Mouse (Mus musculus): ENCODE data around the gene Krt72. TPM values are rescaled to one million over a fixed set of nuclear protein-coding genes. Genes with fewer than 3 reads are reported as not detected.
A peak's percentile ranks its signal among the peaks of the same experiment; 100 is the strongest.

The Krt72 gene
- polyA plus RNA-seq, 1 experiment from 2014 or later: not detected

DNA sequence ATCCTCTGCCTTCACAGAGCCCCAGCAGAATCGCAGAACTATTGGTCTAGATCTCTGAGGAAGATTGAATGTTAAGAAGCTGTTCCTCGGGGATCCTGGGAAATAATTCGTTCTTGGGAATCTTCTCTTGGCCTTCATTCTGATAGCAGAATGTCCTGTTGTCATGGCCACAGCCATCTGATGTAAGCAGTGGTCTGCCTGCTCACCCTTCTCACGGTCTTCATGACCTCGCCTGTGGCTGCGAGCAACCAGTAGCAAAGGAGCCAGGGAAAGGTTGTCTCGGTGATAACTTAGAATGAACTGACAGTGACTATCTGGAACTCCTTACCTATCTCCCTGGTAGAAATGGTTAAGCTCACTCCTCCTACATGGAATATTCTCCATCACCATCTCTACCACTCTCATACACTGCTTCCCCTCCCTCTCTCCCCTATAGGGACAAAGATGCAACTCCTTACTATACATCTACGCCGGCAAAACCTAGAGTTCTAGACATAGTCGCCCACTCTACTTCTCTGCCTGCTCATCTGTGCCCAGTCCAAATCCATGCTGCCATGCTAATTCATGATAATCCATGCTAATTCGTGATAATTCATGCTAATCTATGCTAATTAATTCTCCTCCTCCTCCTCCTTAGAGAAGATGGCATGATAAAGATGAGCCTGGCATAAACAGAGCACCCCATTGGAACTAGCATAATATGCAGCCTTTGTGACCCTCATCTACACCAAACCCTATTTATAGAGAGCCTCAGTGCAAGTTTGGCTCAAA lies 17.0 kb upstream of the Krt72 start:
- Histone ChIP-seq H3K27ac (ENCODE audit: low read depth) (no peak overlapping the region), H3K4me2 (ENCODE audit: low read depth, low read length) (no peak overlapping the region), H3K27me3 (ENCODE audit: insufficient read depth, low read length) (no peaks in the 10 kb centered on the region), H3K4me3 (ENCODE audit: low read depth, low read length) (no peak overlapping the region), H3K36me3 (replicated peaks; ENCODE audit: insufficient read depth, low read length) (no peaks in the 10 kb centered on the region), H3K9me3 (ENCODE audit: low read length) (no peaks in the 10 kb centered on the region), H3K9ac (replicated peaks) (no peak overlapping the region), H3K4me1 (ENCODE audit: insufficient read depth) (no peaks in the 10 kb centered on the region)
- TF ChIP-seq EP300 (IDR thresholded peaks at IDR 0.05; ENCODE audit: low read depth) (no peak), CTCF (IDR thresholded peaks at IDR 0.05; ENCODE audit: low read depth) (no peak)
- DNase-seq (no peak), ATAC-seq (no peak)
- 70% methylated on average over 11 of the region's 11 CpGs for WGBS (ENCODE audit: insufficient replicate concordance)

DNA sequence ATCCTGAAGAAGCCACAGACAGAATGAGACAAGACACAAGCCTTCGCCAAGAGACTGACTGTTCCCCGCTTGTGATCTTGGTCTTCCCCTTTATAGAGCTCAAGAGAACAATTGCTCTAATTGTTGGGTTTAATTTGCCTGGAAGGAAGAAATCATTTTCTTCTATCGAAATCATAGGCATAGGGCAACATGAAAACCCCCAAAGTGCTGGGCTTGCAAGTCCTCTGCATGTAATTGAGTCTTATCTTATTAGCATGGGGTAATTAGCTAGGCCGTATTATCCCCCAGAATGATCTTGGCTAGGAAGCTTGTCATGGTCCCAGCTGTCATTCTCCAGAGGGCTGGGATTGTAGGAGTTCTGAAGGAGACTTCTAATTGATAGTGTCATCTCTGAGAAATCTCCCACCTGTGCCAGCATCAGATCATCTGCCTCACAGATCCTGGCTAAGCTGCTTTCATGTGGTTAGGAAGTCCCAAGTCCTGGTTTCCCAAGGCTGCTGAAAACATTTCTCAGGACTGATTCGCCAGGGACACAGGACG lies 16.1 kb upstream of the Krt72 start, which contains the start of gene Krt73:
Gene Krt73, minus strand, starts transcription at position 51 of the 540 bp plus-strand sequence.
- WGBS (ENCODE audit: insufficient replicate concordance): 71% methylated on average over 6 of the region's 6 CpGs
- no peaks in the 10 kb centered on the region for H3K36me3 ChIP-seq (replicated peaks; ENCODE audit: insufficient read depth, low read length)
- no peaks in the 10 kb centered on the region for H3K27me3 ChIP-seq (ENCODE audit: insufficient read depth, low read length)
- no peak within 1 kb of the TSS for H3K27ac ChIP-seq (ENCODE audit: low read depth)
- DNase-seq (no peak), ATAC-seq (no peak)
- H3K9ac ChIP-seq (replicated peaks): no peak within 1 kb of the TSS
- H3K4me3 ChIP-seq (ENCODE audit: low read depth, low read length): no peak within 1 kb of the TSS
- TF ChIP-seq CTCF (IDR thresholded peaks at IDR 0.05; ENCODE audit: low read depth) (no peak), EP300 (IDR thresholded peaks at IDR 0.05; ENCODE audit: low read depth) (no peak)
- H3K9me3 ChIP-seq (ENCODE audit: low read length): no peaks in the 10 kb centered on the region
- H3K4me2 ChIP-seq (ENCODE audit: low read depth, low read length): no peak within 1 kb of the TSS
- no peaks in the 10 kb centered on the region for H3K4me1 ChIP-seq (ENCODE audit: insufficient read depth)

DNA sequence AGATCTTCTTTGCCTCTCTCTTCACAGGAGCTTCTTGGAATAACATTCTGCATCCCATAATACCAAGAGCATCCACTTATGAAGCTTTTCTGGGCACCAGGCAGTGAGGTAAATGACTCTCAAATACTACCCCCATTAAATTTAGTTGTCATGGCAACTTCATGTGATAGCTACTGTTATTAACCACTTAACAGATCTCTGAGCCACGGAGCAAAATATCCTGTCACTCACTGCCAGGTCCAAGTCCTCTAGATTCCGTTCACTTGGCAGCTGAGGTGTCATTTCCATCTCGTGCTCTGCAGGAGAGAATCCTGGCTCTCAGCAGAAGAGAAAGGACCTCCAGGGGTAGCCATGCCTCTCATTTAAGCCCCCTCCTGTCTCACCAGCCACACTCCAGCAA lies 4.6 kb upstream of the Krt72 start:
- ATAC-seq (no peak), DNase-seq (no peak)
- H3K4me3 ChIP-seq (ENCODE audit: low read depth, low read length): no peak overlapping the region
- TF ChIP-seq CTCF (IDR thresholded peaks at IDR 0.05; ENCODE audit: low read depth) (no peak), EP300 (IDR thresholded peaks at IDR 0.05; ENCODE audit: low read depth) (no peak)
- H3K9me3 ChIP-seq (ENCODE audit: low read length): no peaks in the 10 kb centered on the region
- H3K27ac ChIP-seq (ENCODE audit: low read depth): no peak overlapping the region
- 20% methylated on average over 3 of the region's 3 CpGs for WGBS (ENCODE audit: insufficient replicate concordance)
- H3K4me1 ChIP-seq (ENCODE audit: insufficient read depth): no peaks in the 10 kb centered on the region
- H3K4me2 ChIP-seq (ENCODE audit: low read depth, low read length): no peak overlapping the region
- H3K36me3 ChIP-seq (replicated peaks; ENCODE audit: insufficient read depth, low read length): no peaks in the 10 kb centered on the region
- H3K9ac ChIP-seq (replicated peaks): no peak overlapping the region
- H3K27me3 ChIP-seq (ENCODE audit: insufficient read depth, low read length): no peaks in the 10 kb centered on the region

DNA sequence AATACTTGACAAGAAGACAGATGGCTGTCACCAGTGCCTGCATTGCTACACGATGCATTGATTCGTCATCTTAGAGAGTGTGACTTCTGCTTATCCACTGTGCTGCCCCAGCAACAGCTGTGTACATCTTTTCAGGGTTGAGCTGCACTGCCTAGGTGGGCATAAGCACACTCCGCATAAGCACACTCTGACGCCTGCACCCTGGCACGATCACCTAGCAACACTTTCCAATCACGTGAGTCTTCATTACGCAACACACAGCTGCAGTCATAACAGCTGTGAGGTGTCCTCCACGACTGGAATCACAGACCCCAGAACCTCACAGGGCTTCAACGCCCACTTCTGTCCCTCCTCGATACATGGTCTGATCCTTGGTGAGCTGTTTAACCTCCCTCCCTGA lies 12.8 kb downstream of the Krt72 start:
- peaks cover 3% of the 10 kb centered on the region; the same call in 1 of the 2 replicates for H3K27me3 ChIP-seq (ENCODE audit: insufficient read depth, low read length)
- H3K27ac ChIP-seq (ENCODE audit: low read depth): no peak overlapping the region
- H3K4me2 ChIP-seq (ENCODE audit: low read depth, low read length): no peak overlapping the region
- H3K4me1 ChIP-seq (ENCODE audit: insufficient read depth): no peaks in the 10 kb centered on the region
- no peaks in the 10 kb centered on the region for H3K36me3 ChIP-seq (replicated peaks; ENCODE audit: insufficient read depth, low read length)
- TF ChIP-seq CTCF (IDR thresholded peaks at IDR 0.05; ENCODE audit: low read depth) (no peak), EP300 (IDR thresholded peaks at IDR 0.05; ENCODE audit: low read depth) (no peak)
- H3K4me3 ChIP-seq (ENCODE audit: low read depth, low read length): no peak overlapping the region
- ATAC-seq (no peak), DNase-seq (no peak)
- no peak overlapping the region for H3K9ac ChIP-seq (replicated peaks)
- no peaks in the 10 kb centered on the region for H3K9me3 ChIP-seq (ENCODE audit: low read length)
- 55% methylated on average over 10 of the region's 10 CpGs for WGBS (ENCODE audit: insufficient replicate concordance)

DNA sequence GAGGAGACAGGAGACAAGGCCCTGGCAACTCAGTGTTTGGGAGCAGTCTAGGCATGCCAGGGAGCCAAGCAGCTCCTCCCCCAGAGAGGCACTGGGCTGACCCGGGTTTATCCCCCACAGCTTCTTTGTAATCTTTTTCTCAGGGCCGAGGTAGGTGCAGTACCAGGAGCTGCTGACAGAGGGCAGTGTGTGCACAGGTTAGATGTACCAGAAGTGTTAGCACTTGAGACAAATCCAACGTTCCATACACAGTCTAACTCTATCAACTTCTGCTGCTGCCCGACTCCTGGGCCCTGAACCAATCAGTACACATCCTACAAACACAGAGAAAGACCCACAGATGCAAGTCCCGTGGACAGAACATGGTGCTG lies 13.6 kb downstream of the Krt72 start:
- Histone ChIP-seq H3K4me2 (ENCODE audit: low read depth, low read length) (no peak overlapping the region), H3K27me3 (ENCODE audit: insufficient read depth, low read length) (peaks cover 3% of the 10 kb centered on the region; the same call in 1 of the 2 replicates), H3K9ac (replicated peaks) (no peak overlapping the region), H3K4me1 (ENCODE audit: insufficient read depth) (no peaks in the 10 kb centered on the region), H3K4me3 (ENCODE audit: low read depth, low read length) (no peak overlapping the region), H3K27ac (ENCODE audit: low read depth) (no peak overlapping the region), H3K9me3 (ENCODE audit: low read length) (no peaks in the 10 kb centered on the region), H3K36me3 (replicated peaks; ENCODE audit: insufficient read depth, low read length) (no peaks in the 10 kb centered on the region)
- DNase-seq (peak; percentile 85), ATAC-seq (0 out of 2 replicates have a peak, but pooled peaks have one; percentile 33)
- TF ChIP-seq EP300 (IDR thresholded peaks at IDR 0.05; ENCODE audit: low read depth) (no peak), CTCF (IDR thresholded peaks at IDR 0.05; ENCODE audit: low read depth) (peak; percentile 90)
- 5% methylated on average over 5 of the region's 5 CpGs for WGBS (ENCODE audit: insufficient replicate concordance)

DNA sequence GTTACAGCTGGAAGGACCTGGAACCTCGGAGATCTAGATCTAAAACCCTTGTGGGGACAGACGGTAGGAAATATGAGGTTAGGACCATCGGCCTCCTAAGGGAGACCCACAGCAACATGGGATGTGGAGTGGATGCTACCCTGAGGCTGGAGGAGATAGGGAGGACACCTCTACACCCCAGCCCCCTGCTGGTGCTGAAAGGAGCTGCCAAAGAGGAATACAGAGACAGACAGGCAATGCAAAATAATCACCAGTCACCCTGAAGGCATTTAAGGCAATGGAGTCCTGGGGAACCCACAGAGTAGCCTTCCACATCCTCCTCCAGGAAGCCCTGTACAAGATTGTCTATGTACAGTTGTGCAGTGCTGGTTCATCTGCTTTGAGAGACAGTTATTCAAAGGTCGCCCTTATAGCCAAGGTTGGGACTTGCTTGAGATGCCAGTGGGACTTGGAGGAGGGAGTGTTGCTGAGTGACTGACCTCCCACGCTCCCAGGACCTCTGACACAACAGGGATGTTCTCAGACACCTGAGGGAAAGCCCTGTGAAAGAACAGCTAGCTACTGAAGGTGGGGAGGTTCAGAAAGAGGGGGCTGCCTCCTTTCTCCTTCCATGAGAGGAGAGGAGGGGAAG lies 14.1 kb downstream of the Krt72 start:
- no peak overlapping the region for H3K9ac ChIP-seq (replicated peaks)
- H3K9me3 ChIP-seq (ENCODE audit: low read length): no peaks in the 10 kb centered on the region
- H3K27me3 ChIP-seq (ENCODE audit: insufficient read depth, low read length): peaks cover 3% of the 10 kb centered on the region; the same call in 1 of the 2 replicates
- no peaks in the 10 kb centered on the region for H3K36me3 ChIP-seq (replicated peaks; ENCODE audit: insufficient read depth, low read length)
- H3K4me2 ChIP-seq (ENCODE audit: low read depth, low read length): no peak overlapping the region
- no peak overlapping the region for H3K4me3 ChIP-seq (ENCODE audit: low read depth, low read length)
- H3K27ac ChIP-seq (ENCODE audit: low read depth): no peak overlapping the region
- no peak for ATAC-seq
- DNase-seq: no peak
- no peaks in the 10 kb centered on the region for H3K4me1 ChIP-seq (ENCODE audit: insufficient read depth)
- TF ChIP-seq CTCF (IDR thresholded peaks at IDR 0.05; ENCODE audit: low read depth): peak; percentile 51
- no peak for TF ChIP-seq EP300 (IDR thresholded peaks at IDR 0.05; ENCODE audit: low read depth)
- 57% methylated on average over 5 of the region's 5 CpGs for WGBS (ENCODE audit: insufficient replicate concordance)
